Mouse (Mus musculus) E14TG2a.4 (cell line): Measurements from ENCODE around the gene Gm20683.

Experiments used
- CTCF ChIP-seq: conservative IDR thresholded peaks from 2 replicates; pipeline ENCODE4 v1.5.1; 2014; ENCODE audit warnings: low read length
- NANOG ChIP-seq: IDR thresholded peaks from 2 replicates; pipeline ENCODE4 v1.6.1; 2014; ENCODE audit warnings: borderline replicate concordance, low read length, mixed read lengths

DNA sequence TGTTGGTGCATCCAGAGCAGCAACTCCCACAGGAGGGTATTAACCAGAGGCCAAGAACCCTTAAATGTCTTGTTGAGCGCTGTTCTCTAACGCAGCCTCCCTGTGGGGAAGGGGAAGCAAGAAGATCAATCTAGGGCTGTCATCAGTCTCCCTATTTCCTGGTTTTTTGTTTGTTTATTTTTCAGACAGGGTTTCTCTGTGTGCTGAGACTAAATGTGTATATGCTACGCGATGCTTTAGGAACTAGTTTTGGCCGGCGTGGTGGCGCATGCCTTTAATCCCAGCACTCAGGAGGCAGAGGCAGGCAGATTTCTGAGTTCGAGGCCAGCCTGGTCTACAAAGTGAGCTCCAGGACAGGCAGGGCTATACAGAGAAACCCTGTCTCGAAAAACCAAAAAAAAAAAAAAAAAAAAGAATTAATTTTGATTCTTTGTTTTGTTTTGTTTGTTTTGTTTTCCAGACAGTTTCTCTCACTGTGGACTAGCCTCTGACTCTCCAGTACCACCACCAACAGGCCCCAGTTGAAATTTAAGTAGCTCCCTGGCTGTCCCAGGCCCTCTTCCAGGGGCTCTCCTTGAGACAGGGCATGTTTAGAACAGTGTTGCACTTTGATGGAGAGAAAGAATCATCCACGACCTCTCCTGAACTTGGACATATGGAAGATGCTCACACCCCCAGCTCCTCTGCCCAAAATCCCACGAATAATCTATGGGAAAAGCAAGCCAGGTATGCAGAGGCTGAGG is 32.0 kb upstream of the Gm20683 start:
- TF ChIP-seq CTCF: no peak
- no peak for TF ChIP-seq NANOG
